Mouse (Mus musculus) mouse trophoblast stem cell (cell line): ENCODE results near the gene Ttc39b.

ENCODE experiments used
- in situ Hi-C, 2 experiments: fragments of 300-500 bp; cut with MseI, MboI; formaldehyde crosslinking; loops; 2 replicates in 1 of 2; 3 replicates in 1 of 2; pipeline ENCODE4 v1.15.1; 2025

Gene Ttc39b

GRCm38 (mm10) chr4:83323910-83324684 is at the start of gene Ttc39b:
Ttc39b (minus strand) TSS chr4:83324255.
- in situ Hi-C loops: no loop called here

GRCm38 (mm10) chr4:83373381-83373780 is 49.3 kb upstream of the Ttc39b start:
- in situ Hi-C loops: no loop called here

- in situ Hi-C loops: no loop called here
Measured at GRCm38 (mm10) chr4:83357738-83358137, 33.7 kb upstream of the Ttc39b start.

GRCm38 (mm10) chr4:83354786-83355185 is 30.7 kb upstream of the Ttc39b start:
- in situ Hi-C loops: no loop called here

GRCm38 (mm10) chr4:83353949-83354348 is 29.9 kb upstream of the Ttc39b start:
- in situ Hi-C loops: no loop called here

GRCm38 (mm10) chr4:83353276-83353675 is 29.2 kb upstream of the Ttc39b start:
- in situ Hi-C loops: no loop called here

DNA sequence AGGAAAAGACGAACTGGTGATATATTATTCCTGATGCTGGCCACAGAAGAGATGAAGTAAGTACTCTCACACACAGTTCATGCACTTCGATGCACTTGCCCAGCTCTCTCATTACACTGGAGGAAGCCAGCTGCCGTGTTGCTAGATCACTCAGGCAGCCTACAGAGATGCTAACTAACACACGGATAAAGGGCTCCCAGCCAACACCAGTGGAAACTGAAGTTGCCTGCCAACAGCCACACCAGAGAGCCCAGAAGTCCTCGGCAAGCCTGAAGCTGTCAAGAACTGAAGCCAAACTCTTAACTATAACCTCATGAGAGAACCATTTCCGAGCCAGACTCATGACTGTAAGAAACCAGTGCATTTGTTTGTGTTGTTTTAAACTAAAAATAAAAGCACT is 26.7 kb upstream of the Ttc39b start:
- in situ Hi-C loops: no loop called here

DNA sequence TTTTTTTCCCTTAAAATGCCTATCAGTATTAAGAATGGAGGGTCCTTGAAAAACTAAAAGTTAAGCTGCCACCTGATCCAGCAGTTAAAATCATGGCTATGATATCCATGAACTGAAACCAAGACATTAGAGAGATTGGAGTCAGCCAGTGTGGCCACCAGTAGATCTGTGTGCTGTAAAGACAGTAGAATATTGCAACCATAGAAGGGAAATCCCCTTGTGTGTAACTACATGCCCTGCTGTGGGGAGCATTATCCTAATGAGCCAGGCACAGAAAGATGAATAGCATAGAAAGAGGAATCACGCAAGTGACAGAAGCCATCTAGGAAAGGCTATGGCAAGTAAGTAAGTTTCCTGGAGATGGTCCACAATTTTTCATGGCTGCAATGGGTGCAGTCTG is 24.9 kb upstream of the Ttc39b start:
- in situ Hi-C loops: no loop called here

DNA sequence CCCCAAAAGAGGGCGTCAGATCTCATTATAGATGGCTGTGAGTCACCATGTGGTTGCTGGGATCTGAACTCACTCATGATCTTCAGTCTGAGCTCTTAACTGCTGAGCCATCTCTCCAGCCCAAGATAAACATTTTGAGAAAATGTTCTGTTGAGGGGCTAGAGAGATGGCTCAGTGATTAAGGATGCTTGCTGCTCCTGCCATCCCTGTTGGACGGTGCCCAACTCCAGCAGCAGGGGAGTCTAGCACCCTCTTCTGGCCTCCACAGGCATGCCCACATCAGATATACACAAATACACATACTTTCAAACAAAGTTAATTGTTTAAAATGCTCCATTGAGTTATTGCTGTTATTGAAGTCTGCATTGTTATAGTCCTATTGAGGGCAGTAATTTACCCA is 19.8 kb upstream of the Ttc39b start:
- in situ Hi-C loops: no loop called here

DNA sequence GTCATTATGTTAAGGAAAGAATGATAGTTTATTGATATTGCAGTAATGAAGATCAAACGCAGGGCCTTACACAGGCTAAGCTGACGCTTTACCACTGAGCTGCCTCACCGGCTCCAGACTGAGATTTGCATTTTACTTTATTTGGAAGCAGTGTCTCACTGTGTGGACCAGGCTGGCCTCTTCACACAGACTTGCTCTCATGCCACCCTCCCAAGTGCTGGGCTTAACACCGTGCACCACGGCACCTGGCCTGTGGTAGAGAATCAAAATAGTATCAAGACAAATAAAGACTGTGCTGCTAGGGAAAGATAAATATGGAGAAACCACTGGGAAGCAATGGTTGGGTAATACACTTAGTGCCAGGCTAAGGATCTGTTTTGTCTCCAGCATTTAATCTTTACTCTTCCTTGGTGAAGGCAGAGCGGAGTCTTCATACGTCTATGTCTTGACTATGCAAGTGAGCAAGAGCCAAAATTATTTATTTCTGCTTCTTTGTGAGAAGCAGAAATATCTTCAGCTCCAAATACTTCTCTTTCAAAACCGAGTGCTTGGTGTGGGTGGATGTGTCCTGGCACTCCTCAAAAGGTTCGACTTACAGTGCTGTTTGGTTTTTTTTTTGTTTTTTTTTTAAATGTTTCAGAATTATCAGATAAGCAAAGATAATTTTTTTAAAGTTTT is 19.2 kb upstream of the Ttc39b start:
- in situ Hi-C loops: no loop called here

DNA sequence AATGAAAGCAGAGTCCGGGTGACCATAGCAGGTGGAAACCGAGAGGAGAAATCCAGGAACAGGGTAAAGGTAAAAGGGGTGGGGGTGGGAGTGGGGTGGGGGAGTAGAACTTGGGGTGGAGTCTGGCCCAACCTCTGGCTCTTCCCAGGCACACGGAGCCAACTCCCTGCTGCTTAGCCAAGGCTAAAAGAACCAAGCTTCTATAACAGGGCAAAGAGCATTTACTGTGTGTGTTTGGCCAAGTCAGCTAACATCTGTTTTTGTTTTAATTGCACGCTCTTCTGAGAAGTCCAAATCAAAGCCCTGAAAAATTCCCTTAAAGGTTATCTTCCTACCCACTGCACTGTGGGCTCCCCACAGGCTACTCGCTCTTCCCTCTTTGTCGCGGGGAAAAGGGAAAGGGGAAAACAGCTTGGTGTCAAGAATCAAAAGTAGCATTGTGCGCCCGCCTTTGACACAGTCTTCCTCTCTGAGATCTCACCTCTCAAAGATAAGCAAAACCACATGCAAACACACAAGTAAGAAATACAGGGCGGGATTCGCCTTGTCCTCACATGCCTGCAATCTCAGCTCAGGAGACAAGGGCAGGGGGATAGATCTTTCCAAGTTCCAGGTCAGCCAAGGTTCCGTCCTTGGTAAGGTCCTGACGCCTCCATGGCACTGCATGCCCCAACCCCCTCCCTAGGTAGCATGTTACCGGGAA is 18.4 kb upstream of the Ttc39b start:
- in situ Hi-C loops: no loop called here

DNA sequence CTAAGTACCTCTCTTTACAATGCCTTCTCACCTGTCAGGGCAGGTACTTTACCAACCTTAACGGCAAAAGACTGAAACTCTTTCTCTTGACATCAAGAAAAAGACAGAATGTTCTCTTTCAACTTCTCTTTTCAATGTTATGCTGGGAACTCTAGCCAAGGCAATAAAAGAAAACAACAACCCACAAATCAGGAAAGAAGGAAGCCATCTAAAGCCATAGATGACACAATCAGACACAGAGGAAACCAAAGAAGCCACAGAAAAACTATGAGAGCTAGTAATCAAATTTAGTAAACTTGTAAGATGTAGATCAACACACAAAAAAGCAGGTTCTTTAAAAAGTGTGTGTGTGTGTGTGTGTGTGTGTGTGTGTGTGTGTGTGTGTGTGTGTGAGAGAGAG is 15.3 kb upstream of the Ttc39b start:
- in situ Hi-C loops: no loop called here

DNA sequence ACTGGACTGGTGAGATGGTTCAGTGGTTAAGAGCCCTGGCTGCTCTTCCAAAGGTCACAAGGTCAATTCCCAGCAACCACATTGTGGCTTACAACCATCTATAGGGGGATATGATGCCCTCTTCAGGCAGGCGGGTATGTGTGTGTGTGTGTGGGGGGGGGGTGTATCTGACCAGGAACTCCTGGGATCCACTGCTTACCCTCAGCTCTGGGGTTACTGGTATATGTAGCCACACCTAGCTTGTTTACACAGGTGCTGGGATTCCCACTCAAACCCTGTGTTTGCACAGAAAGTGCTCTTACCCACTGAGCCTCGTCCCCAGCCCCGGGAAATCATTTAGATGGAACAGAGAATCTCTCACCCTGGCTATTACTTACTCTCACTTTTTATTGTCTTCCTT is 13.7 kb upstream of the Ttc39b start:
- in situ Hi-C loops: no loop called here

DNA sequence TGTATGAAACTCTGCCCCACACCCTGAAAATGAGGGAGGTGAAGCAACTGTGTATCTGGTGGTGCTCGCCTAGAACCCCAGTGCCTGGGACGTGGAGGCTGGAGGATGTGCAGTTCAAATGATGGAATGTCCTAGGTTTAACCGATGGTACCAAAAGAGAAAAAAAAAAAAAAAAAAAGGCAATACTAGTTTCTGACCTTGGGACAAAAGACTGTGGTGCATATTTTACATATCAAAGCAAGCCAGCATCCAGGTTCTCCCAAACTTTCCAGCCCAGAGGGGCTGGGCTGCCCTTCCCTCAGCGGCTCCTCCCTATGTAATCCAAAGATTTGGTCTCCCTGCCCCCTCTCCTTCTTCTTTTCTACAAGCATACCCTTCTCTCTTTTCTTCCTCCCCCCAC is 6.3 kb upstream of the Ttc39b start:
- in situ Hi-C loops: no loop called here

DNA sequence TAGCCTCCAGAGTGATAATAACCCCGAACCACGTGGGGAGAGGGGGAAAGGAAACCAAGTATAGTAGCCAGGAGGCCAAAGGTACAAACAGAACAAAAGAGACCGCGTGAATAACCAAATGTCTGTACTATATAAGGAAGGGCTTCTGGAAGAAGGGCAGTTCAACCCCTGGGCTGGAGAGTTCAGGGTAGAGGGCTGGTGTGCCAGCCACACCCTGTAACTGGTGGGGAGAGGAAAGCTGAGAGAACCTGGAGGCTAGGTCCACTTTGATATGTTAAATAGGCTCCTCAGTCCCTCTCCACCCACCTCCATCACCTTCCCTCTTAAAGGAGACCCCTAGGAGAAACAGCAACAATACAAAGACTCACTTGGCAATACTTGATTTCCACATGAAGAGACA is 5.6 kb upstream of the Ttc39b start:
- in situ Hi-C loops: no loop called here

- in situ Hi-C loops: no loop called here
Measured at GRCm38 (mm10) chr4:83328026-83328945, 4.2 kb upstream of the Ttc39b start.

DNA sequence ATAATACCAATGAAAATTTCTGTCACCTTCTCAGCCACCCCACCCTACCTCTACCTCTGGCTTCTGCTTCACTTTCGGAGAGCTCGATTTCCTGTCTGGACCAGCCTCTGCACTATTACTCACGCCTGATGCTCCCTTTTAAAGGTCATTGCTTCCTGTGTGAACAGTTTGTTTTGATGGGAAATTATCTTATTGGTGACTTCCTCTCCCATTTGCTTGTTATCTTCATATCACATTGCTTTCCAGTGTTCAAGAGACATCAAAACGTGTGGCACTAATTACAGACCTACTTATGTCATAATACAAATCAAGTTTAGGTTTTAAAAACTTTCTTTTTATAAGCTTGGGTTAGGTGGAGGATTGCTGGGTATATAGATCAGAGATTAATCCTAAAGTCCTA is 3.5 kb upstream of the Ttc39b start:
- in situ Hi-C loops: no loop called here

DNA sequence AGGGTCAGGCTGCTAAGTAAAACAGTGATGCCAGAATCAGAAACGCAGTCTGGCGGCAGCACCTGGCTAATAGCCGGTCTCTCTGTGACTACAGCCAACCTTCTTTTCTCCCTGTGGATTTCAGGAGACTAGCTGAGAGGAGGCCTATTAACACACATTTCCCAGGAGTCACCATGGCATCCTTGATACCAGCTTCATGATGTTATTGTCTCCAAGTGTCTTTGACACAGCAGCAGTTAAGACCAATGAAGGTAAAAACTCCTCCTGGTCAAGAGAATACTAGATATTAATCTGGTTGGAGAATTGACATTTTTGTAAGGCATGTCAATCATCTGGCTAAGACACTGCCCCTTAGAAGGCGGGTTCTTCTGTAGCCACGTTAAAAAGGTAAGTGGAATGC is 1.3 kb upstream of the Ttc39b start:
- in situ Hi-C loops: no loop called here

DNA sequence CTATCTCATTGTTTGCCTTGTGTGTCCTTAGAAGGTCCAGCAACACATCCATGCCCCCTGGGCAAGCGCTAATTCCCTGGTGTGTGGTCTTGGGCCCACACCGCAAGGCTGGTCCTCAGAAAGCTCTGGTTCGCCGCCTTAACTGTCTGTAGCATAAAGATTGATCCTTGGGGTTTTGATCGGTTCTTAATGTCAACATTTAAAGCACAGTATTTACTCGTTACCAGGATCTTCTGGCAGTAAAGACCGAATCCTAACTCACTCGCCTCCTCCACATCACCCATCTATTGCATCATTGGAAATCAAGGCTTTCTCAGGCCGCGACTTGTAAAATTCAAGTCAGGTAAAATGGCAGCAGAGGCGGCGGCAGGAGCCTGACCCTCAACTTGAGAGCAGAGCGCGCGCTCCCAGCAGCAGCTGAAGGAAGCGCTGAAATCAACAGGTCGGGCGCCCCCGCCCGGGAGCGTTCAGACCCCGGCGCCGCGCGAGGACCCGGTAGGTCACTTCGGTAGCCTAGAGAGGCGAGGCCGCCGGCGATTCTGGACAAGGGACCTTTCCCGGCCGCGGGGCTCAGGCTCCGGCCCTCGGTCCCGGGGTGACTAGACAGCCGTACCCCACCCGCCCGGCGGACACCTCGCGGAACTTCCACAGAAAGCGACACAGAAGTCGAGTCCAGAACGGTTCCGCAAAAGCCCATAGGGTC is 703 bp downstream of the Ttc39b start:
- in situ Hi-C loops: no loop called here

DNA sequence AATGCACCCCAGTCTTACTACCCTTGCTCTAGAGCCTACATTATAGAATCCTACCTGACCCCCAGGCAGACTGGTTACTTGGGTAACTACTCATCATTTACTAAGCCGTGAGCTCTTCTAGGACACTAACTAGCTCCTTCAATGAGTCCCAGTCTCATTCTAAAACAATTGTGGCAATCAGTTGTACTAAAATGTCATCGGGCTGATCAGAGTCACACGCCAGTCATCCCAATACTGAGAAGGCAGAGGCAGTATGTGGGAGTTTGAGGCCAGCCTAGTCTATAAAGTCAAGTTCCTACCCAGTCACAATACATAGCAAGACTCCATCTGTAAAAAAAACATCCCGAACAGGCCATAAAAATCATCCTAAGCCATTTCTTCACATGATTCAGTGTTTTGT is 4.3 kb downstream of the Ttc39b start:
- in situ Hi-C loops: no loop called here

GRCm38 (mm10) chr4:83318758-83319157 is 5.3 kb downstream of the Ttc39b start:
- in situ Hi-C loops: no loop called here
